Mouse (Mus musculus) ovary, postnatal 10 days (tissue): ENCODE measurements around the gene Spire2.
"Not testable (repeated sequence)": the region's sequence is repeated elsewhere in the genome, so short reads cannot be mapped to it uniquely, and the experiment has no call there.

Source experiments
- DNase-seq: peaks from one replicate; pipeline ENCODE4 v3.0.0; 2022; ENCODE audit warnings: low spot score

Gene Spire2

GRCm38 (mm10) chr8:123332262-123333090 is at the start of gene Spire2:
Spire2 (plus strand) TSS chr8:123332713.
- peak; percentile 50 for DNase-seq

- DNase-seq, result not testable (repeated sequence)
These were observed 49.5 kb upstream of the Spire2 start for GRCm38 (mm10) chr8:123282994-123283393.

GRCm38 (mm10) chr8:123283991-123284390 is 48.5 kb upstream of the Spire2 start:
- no peak for DNase-seq

DNA sequence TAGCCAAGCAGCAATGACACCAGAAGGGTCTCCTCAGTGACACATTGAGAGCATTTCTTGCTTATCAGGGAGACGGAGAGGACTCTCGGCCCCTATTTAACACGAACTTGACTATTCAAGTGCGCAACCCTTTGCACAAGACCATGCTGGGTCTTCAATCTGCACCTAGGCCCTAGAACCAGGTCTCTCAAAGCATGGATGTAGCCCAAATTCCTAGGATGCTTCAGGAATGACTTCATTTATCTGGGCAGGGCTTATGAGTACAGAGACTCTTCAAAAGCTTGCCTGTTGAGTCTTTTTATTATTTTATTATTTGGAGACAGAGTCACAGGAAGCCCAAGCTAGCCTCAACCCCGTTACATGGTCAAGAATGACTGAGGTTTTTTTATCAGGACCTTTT is 48.0 kb upstream of the Spire2 start:
- no peak for DNase-seq

- no peak for DNase-seq
These were observed 45.2 kb upstream of the Spire2 start for GRCm38 (mm10) chr8:123287362-123287761.

GRCm38 (mm10) chr8:123290166-123290565 is 42.3 kb upstream of the Spire2 start:
- no peak for DNase-seq

DNA sequence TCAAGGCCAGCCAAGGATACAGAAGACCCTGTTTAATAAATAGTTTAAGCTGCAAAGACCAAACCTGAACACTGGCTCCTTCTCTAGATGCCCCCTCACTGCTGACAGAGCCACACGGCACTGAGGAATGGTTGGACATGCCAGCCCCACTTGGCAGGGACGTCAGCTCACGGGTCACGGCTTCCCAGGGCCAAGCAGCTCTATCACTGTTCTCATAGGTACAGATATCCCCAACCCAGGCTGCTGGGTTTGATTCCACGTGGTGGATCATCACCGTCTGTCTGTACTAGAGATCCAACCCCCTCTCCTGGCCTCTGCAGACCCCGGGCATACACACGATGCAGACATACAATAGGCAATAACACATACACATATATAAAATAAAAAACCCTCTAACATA is 41.8 kb upstream of the Spire2 start:
- DNase-seq, result no peak

DNA sequence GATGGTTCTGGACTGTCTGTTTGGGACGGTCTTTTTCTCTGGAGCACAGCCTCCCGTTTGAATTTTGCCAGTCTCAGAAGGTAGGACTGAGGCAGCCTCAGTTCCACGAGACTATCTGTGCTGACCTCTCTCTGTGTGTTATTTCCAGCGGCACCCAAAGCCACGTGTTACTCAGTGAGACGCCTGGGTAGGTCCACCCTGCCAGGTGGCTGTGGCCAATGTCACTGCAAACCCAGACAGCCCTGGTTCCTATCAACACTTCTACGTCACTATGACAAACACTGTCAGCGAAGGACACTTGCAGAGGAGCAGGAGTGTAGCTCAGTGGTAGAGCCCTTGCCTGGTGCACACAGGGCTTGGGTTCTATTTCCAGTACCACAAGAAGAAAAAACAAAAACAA is 40.8 kb upstream of the Spire2 start:
- DNase-seq, result no peak

DNA sequence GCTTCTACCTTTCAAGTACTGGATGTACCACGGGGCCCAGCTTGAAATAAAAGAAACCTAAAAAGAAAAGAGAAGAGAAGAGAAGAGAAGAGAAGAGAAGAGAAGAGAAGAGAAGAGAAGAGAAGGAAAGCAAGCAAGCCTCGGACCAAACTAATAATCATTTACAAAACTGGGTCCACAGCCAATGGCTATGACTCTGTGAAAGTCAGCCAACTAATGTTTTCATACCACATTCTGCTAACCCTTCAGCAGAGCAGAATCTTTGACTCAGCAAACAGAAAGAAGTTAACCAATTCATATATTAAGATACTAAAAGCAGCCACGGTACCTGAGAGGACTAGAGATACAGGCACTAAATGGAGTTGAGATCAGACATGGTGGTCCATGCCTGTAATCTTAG is 40.2 kb upstream of the Spire2 start:
- no peak for DNase-seq

DNA sequence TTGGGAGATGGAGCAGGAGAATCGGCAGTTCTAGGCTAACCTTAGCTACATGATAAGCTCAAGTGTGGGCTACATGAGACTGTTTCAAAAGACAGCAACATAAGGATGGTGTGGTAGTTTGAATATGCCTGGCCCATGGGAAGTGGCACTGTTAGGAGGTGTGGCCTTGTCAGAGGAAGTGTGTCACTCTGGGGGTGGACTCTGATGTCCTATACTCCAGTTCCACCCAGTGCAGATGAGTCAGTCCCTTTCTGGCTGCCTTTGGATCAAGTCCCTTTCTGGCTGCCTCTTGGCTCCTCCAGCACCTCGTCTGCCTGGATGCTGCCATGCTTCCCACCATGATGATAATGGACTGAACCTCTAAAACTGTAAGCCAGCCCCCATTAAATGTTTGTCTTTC is 39.7 kb upstream of the Spire2 start:
- no peak for DNase-seq

DNA sequence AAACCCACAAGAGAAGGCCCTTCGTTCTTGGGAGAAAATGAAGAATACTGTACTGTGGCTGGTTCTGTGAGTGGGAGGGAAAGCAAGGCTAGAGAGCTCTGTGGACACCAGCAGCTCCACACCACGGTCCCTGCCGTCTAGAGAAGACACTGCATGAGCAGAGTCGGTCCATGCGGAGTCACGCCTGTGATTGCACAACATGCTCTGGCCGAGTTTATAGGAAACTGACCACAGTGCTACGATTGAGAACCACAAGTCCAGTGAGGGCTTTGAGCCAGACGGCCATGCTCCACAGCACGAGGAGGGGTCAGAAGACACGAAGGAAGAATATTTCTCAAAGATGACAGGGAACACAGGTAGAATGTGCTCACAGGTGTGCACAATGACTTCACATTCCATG is 34.2 kb upstream of the Spire2 start:
- no peak for DNase-seq

GRCm38 (mm10) chr8:123308738-123309137 is 23.8 kb upstream of the Spire2 start:
- no peak for DNase-seq

GRCm38 (mm10) chr8:123317781-123318466 is 14.6 kb upstream of the Spire2 start:
- DNase-seq, result no peak

DNA sequence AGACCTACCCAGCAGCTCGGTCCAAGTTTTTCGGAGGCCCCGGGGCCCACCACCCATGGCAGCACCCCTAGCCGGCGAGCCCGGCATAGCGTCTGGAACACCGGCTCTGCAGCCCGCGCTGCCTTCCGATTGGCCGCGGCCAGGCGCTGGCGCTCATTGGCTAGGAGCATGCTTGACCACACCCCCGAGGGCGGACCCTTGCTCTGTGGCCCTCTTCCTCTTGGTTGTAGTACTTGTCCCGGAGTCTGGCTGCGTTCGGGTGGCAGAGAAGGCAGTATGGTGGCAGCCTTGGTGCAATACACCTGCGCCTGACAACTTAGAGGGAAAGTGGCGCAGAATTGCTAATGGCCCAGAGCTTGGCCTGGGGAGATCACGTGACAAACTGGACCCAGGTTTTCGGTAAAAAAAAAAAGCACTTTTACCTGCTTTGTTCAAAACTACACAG is 14.0 kb upstream of the Spire2 start, which contains the start of gene Fanca:
Gene Fanca, minus strand, starts transcription at position 110 of the 445 bp plus-strand sequence.
- peak; percentile 67 for DNase-seq

- no peak for DNase-seq
These were observed 12.9 kb upstream of the Spire2 start for GRCm38 (mm10) chr8:123319522-123320164.

DNA sequence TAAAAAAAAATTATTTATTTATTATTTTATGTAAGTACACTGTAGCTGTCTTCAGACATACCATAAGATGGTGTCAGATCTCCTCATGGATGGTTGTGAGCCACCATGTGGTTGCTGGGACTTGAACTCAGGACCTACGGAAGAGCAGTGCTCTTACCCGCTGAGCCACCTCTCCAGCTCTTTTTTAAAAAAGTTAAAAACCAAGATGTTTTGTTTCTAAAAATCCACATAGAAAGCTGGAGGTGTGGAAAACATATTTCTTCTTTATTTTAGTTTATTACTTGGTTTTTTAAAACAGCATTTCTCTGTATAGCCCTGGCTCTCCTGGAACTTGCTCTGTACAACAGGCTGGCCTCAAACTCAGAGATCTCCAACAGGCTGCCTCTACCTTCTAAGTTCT is 4.0 kb upstream of the Spire2 start:
- no peak for DNase-seq

- no peak for DNase-seq
These were observed 3.2 kb upstream of the Spire2 start for GRCm38 (mm10) chr8:123329350-123329749.

DNA sequence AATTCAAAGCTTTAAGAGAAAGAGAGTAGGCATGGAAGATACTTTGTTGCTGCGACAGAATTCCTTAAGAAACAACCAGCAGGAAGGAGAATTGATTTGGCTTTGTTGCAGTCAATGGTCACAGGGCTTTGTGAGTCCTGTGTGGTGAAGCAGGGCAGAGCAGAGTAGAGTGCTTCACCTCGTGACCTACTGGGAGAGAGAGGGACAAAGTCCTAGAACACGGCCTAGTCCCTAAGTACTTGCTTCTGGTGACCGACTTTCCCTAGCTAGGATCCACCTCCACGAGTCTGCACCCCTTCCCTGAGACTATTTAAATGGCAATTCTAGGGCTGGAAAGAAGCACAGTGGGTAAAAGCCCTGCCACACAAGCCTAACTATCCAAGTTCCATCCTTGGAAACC is 2.6 kb upstream of the Spire2 start:
- DNase-seq, result no peak

DNA sequence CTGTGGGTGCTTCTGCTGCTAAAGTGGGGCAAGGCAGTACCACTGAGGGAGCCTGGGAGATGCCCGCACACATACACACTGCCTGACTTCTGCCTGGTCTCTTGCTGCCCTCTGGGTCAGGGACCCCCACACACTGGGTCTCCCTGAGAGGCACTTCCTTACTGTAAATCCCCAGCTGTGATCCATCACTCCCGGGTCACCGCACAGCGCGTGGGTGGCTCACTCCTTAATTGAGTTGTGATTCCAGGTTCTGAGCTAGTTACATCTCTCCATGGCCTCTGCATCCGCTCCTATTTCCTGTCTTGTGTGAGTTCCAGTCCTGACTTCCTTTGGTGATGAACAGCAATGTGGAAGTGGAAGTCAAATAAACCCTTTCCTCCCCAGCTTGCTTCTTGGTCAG is 1.8 kb upstream of the Spire2 start:
- DNase-seq, result no peak

DNA sequence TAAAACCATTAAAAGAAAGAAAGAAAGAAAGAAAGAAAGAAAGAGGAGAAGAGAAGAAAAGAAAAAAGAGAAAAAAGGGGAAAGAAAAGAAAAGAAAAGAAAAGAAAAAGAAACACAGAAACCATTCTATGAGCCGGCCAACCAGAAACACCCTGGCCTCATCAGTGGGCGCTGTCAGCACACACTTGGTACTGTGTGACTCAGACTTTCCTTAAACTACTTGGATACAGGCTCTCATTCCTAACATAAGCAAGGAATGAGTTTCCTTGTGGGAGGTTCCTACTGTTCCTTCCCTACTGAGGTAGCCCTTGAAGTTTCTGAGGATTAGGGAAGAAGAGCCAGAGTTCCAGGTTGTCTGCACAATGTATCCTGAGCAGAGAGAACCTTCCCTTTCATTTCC is 1.2 kb upstream of the Spire2 start:
- no peak for DNase-seq

- no peak for DNase-seq
These were observed 703 bp upstream of the Spire2 start for GRCm38 (mm10) chr8:123331810-123332209.

- no peak for DNase-seq
These were observed 626 bp downstream of the Spire2 start for GRCm38 (mm10) chr8:123333091-123333587.

GRCm38 (mm10) chr8:123333864-123334263 is 1.4 kb downstream of the Spire2 start:
- no peak for DNase-seq
